Mouse (Mus musculus) c-Kit-positive CD71-negative TER-119-negative erythroid progenitor cells, embryonic 14.5 days (primary cell): ENCODE data around the gene Rex1bd.

Experiments used
- DNase-seq: peaks from one replicate; pipeline ENCODE4 v3.0.0-alpha.2; 2013; ENCODE audit warnings: low read depth

Rex1bd gene

DNA sequence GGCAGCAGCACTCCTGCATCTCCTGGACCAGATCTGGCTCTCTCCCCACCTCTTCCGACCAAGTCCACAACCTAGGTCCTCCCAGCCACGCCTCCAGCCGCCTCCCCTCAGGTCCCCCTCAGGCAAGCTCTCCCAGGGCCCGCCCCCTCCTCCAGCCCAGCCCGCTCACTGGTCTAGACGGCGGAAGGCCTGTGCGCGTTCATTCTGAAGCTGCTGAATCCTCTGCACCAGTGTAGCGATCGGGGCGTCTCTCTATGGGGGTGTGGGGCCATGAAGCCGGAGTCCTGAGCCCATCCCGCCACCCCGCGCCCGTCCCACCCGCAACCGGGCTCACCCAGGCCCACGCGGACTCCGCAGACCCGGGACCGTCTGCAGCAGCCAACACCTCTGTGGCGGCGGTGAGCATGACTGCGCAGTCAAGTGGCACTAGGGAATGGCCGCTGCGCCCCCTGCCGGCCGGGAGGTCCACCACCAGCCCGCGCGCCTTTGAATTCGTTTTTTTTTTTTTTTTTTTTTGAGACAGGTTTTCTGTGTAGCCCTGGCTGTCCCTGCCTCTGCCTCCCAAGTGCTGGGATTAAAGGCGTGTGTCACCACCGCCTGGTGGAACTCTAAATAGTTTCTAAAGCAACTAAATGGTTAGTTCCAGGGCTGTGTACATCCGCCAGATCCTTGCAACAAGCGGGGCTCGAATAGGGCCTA is at the start of gene Rex1bd:
Gene Rex1bd (minus strand): TSS at position 425 of the 699 bp plus-strand sequence.
- DNase-seq, result peak; percentile 90

DNA sequence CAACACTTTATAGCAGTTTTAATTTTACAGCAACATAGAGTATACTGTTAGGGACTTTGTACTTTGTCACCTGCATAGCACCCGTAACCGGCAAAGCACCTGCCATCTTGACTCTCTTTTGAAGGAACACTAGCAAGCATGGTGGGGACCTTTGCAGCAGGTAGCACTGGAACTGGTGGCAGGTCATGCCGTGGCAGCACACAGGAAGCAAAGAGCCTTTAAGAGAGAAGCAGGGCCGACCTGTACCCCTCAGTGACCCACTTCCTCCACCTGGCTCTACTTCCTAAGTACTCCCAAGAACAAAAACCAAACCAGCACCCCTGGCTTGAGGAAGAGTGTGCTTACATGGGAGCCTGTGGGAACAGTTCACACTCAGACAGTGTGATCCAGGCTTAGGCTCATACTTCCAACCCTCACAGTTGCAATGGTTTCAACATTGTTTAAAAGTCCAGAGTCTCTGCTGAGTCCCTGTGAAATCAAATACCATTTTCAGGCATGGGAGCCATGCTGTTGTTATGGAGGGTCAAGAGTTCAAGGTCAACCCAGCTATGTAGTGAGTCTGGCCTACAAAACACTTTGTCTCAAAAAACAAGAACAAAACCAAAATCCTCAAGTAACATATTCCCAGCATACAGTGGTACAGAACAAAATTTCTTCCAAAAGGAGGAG is 48.7 kb upstream of the Rex1bd start:
- DNase-seq, result no peak

GRCm38 (mm10) chr8:70553740-70554139 is 47.2 kb upstream of the Rex1bd start:
- DNase-seq, result no peak

DNA sequence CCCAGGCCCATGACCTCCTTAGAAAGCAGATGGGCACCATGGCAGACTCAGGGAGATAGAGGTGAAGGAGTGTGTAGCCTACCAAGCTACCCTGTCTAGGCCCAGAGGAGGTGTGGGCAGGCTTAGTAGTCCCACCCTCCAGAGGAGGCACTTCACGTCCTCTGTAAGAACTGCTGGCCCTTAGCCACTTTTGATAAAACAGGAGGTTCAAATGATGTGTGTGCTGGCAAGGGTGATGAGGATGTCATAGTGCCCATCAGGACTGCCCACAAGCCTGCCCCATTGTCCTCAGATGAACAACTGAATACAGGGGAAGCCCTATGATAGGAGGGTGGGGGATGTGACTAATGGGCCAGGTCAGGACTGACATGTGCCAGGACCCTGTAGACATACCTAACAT is 46.3 kb upstream of the Rex1bd start:
- no peak for DNase-seq

DNA sequence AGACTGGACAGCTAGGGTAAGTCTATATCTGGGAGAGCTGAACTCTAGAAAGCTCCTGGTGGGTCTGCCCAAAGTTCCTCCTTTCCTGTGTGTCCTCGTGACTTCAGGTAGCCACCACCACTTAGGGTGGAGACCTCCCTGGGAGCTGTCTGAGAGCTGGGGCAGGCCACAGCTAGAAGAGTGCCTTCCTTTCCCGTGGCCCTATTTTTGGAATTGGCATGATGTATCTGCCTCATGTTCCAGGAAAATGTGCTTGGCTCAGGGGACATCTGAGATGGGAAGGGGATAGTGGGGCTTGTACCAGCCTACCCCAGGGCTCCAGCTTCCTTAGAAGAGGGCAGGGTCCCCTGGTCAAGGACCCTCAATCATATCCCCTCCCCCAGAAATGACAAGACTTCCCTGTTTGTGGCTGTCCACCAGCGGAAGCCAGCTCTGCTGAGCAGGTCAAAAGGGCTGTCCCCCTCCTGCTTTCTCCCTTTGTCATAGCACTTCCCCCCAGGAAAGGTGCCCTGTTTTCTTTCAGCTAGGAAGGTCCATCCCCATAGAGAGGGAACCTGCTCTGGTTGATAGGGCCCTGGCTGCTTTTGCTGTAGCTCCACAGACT is 45.1 kb upstream of the Rex1bd start:
- no peak for DNase-seq

- no peak for DNase-seq
These were observed 43.0 kb upstream of the Rex1bd start for GRCm38 (mm10) chr8:70549412-70550184.

- no peak for DNase-seq
These were observed 41.2 kb upstream of the Rex1bd start for GRCm38 (mm10) chr8:70547762-70548161.

DNA sequence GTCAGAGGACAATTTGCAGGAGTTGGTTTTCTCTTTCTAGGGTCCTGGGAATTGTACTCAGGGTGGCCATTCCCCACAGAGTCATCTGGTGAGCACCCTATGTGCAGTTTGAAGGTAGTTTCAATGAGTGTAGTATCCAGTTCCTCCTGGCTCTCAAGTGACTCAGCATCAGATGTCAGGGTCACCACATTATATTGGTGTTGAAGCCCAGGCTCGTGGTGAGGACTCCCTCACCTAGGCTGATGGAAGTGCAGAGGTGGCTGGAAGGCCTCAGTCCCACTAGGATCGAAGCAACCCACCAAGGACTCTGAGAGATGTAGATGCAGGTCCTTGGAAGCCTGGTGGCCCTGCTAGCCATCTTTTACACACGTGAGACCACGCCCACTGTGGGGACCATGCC is 39.9 kb upstream of the Rex1bd start:
- DNase-seq, result no peak

DNA sequence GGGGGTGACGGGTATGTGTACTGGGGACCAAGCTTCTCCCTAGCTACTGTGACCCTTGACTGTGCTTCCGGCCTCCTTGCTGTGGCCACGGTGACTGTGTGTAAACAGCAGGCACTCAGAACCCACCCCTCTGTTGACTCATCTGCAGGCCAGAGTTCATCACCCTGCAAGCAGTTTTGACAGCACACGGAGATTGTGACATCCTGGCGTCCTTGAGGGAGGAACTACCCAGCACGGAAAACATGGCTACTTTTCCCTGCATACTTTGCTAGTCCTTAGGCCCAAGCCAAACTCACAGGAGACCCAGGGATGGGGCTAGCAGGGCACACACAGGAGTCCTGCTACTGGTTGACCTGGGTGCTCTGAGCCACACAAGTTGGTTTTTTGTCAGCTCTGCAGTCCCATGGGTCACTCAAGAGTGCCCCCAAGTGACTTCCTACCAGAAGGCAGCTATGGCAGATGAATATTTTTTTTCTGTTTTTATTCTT is 37.7 kb upstream of the Rex1bd start:
- DNase-seq, result no peak

- DNase-seq, result no peak
These were observed 34.5 kb upstream of the Rex1bd start for GRCm38 (mm10) chr8:70541081-70541480.

DNA sequence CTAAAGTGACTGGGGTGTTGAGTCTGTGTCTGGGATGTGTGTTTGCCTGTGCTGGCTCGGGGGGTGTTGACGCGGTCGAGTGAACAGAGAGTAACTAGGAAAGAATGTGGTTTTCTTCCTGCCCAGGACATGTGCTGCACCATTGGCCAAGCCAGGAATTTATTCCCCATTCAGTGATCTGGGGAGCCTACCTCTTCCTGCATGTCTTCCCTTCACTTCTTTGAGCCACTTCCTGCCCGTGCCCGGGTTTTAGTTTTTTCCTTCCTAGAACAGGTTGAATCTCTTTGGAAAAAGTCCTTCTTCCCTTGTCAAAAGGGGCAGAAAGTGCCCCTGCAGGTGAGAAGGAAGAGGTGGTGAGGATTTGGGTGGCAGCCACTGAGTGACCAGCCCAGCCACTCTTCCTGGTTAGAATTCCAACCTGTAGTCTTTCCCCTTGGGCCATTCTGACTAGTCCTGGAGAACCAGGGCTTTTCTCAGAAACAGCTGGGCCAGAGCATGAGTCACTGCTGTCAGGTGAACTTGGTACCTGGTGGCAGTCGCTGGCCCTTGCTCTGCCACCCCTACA is 34.0 kb upstream of the Rex1bd start:
- DNase-seq, result no peak

- no peak for DNase-seq
These were observed 33.5 kb upstream of the Rex1bd start for GRCm38 (mm10) chr8:70540013-70540506.

GRCm38 (mm10) chr8:70539077-70539813 is 32.7 kb upstream of the Rex1bd start, which contains the start of gene Ell:
Gene Ell (plus strand): TSS chr8:70539457.
- DNase-seq, result peak; percentile 100

GRCm38 (mm10) chr8:70538633-70539076 is 32.1 kb upstream of the Rex1bd start:
- peak; percentile 99 for DNase-seq

DNA sequence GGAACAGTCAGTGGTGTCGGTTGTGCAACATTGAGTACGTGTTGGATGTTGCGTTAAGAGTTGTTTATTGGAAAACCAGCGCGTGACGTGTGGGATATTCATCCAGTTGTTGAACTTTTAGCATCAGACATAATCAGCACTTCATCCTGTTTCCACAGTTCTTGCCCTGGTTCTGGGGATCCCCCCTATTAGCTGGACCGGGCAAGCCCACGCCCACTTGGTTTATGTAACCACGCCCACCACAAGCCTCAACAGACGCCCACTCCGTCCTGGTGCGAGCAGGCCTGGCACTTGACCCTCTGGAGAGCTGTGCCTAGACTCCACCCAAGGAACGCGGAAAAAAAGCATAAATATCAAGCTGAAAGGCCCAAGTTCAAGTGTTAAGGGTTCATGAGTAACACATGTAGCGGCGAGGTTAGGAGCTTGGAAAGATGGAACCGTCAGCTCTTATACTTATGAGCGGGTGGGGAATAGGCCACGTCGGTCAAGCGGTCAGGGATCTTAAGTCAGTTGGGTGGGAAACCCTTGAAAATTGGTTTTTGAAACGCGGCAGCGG is 31.6 kb upstream of the Rex1bd start:
- no peak for DNase-seq

DNA sequence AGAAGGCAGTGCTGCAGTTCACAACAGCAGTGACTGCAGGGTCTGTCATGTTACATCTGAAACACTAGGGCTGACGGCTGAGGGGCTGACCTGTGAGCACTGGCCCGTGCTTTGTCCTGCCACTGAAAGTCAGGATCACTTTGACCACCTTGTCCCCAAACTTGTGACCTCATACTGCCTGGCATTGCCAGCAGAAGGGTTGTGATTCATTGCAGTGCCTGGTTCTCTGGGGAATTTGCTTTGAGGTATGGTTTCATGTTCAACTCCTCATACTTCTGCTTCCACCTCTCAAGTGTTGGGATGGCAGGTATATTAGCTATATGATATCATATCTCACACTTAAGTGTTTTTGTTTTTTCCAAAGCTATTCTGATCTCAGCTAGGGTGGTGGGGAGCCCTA is 29.1 kb upstream of the Rex1bd start:
- no peak for DNase-seq

- DNase-seq, result no peak
These were observed 28.7 kb upstream of the Rex1bd start for GRCm38 (mm10) chr8:70535221-70535620.

DNA sequence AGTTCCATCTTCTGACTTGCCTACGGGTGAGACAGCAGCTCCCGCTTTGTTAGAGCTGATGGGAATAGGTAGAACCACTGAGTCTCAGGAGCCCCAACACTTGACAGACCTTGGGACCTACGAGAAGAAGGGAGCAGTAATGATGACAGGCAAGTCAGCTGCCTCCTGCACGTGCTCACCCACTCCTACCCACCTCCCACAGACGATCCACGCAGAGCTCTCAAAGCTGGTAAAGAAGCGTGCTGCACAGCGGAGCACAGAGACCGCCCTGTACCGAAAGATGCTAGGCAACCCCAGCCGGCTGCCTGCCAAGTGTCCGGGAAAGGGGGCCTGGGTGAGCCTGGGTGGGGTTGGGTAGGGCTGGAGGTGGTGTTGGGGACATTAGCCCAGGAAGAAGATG is 27.7 kb upstream of the Rex1bd start:
- no peak for DNase-seq

DNA sequence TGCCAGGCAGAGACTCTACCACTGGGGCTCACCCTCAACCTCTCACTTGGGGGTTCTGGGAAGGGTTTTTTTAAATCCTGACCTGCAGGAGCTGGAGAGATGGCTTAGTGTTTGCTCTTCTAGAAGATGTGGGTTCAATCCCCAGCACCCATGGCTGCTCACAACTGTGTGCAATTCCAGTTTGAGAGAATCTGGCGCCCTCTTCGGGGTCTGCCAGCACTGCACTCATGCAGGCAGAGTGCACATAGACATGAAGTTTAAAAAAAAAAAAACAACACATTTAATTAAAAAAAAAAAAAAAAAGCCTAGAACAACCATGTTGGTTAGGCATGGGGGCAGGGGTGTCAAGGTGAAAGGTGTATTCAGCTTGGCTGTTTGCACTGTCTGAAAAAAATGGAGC is 23.8 kb upstream of the Rex1bd start:
- no peak for DNase-seq

DNA sequence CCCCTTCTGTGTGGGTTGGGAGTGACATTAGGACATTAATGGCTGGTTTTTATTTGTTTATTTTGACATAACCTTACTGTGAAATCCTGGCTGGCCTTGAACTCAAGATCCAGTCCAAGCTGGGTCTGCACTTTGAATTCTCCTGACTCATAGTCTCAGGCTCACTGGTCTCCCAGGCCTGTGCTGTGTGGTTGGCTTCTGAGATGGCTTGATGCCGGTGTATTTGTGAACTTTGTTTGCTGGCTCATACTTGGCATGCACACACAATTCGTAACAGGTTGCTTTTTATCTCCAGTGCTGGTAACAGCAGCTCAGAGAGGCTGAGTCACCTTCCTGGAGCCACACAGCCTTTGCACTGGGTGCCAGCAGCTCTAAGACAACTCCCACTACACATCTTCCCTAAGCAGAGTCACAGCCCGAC is 23.2 kb upstream of the Rex1bd start:
- DNase-seq, result no peak

- DNase-seq, result no peak
These were observed 22.7 kb upstream of the Rex1bd start for GRCm38 (mm10) chr8:70529299-70529698.
